Mouse (Mus musculus) midbrain, postnatal 0 days (tissue): ENCODE measurements around the gene Gm42906. TPM values are rescaled to one million over a fixed set of nuclear protein-coding genes. Genes with fewer than 3 reads are reported as not detected.

Experiments used
- ATAC-seq: fragments of 200-750 bp; cut with Nextera tagmentation; 2 replicates; pipeline ENCODE4 v1.8.0; 2017; ENCODE audit warnings: moderate number of reproducible peaks, mild to moderate bottlenecking, moderate TSS enrichment, moderate library complexity; ENCODE audit not compliant: low FRiP score
- DNase-seq: peaks from one replicate; pipeline ENCODE4 v3.0.0-alpha.2; 2015; ENCODE audit warnings: low spot score
- H3K27ac ChIP-seq: fragments of 300-500 bp; sonication (generic); 2 replicates; pipeline ENCODE4 v1.5.1; 2014; ENCODE audit warnings: low read depth, mild to moderate bottlenecking, low read length, mixed read lengths
- H3K27me3 ChIP-seq: fragments of 300-500 bp; sonication (generic); 2 replicates; pipeline ENCODE4 v1.6.1; 2014; ENCODE audit warnings: low read length, control low read depth, mixed read lengths; ENCODE audit not compliant: insufficient read depth
- H3K36me3 ChIP-seq: fragments of 300-500 bp; sonication (generic); 2 replicates; pipeline ENCODE4 v1.6.1; 2014; ENCODE audit warnings: low read length, control low read depth, mixed read lengths; ENCODE audit not compliant: insufficient read depth
- H3K4me1 ChIP-seq: fragments of 300-500 bp; sonication (generic); 2 replicates; pipeline ENCODE4 v1.6.1; 2014; ENCODE audit warnings: mild to moderate bottlenecking, control low read depth, antibody characterized with exemption, low read length, mixed read lengths; ENCODE audit not compliant: insufficient read depth
- H3K4me2 ChIP-seq: fragments of 300-500 bp; sonication (generic); 2 replicates; pipeline ENCODE4 v1.6.1; 2014; ENCODE audit warnings: low read depth, mild to moderate bottlenecking, low read length, mixed read lengths; ENCODE audit not compliant: poor library complexity, severe bottlenecking
- H3K4me3 ChIP-seq: fragments of 300-500 bp; sonication (generic); 2 replicates; pipeline ENCODE4 v1.5.1; 2014; ENCODE audit warnings: low read depth, mild to moderate bottlenecking, low read length, moderate library complexity
- H3K9ac ChIP-seq: fragments of 300-500 bp; sonication (generic); replicated peaks from 2 replicates; pipeline ENCODE4 v1.6.1; 2014; ENCODE audit warnings: mild to moderate bottlenecking, low read length, moderate library complexity, mixed read lengths; ENCODE audit not compliant: poor library complexity, severe bottlenecking
- H3K9me3 ChIP-seq: fragments of 300-500 bp; sonication (generic); 2 replicates; pipeline ENCODE4 v1.6.1; 2016; ENCODE audit warnings: low read length, control low read depth
- CTCF ChIP-seq: IDR thresholded peaks from 2 replicates; pipeline ENCODE4 v1.5.1; 2016; ENCODE audit warnings: antibody characterized with exemption, mild to moderate bottlenecking
- WGBS: fragments of 180-500 bp; shearing (Covaris S2); extraction: QIAGEN DNeasy Blood & Tissue Kit; methylation state at CpG from one replicate; pipeline ENCODE4 v1.1.7; 2014; 5-methylcytosine and 5-hydroxymethylcytosine counted together
- polyA plus RNA-seq: library from polyadenylated mRNA; unstranded; fragments of >200 nt; fragmentation: Nextera tagmentation; extraction: Ambion mirVana; gene quantifications from 2 replicates; pipeline ENCODE4 v1.2.1, GENCODE M21; 2015
- total RNA-seq: library from RNA; depleted of rRNA; stranded (reverse); fragments of >200 nt; gene quantifications from 2 replicates; pipeline ENCODE4 v1.2.3, GENCODE M21; 2014

The Gm42906 gene
- total and polyA plus RNA-seq, 2 experiments from 2014 or later: not detected

DNA sequence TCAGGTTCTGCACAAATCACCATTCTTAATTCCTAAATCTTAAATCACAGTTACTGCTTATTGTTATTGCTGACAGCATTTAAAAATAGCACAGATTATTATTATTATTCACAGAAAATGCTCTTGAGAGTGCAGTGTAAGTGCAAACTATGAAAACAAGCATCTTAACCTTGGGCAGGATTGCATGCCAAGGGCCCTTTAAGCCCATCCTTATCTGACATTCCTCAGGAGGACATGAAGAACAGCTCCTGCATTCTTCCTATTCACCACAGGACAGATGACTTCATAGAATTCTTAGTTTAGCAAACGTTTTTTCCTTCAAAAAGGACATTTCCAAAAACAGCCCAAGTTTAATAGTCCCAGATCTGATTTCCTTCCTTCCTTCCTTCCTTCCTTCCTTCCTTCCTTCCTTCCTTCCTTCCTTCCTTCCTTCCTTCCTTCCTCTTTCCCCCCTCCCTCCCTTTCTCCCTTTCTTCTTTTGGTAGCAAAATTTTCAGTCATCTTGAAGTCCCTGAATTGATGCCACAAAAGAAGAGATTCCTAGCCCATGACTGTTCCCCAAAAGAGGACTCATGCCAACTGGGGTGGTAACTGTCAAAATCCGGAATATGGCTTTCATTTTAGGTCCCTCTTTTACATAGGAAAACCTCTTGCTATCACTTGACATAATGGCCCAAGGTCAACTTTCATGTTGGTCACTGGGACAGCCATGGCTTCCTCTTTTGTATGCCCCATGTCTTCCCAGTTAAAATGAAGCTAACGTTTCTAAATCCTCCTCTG lies 334.9 kb downstream of the Gm42906 start:
- no peaks in the 10 kb centered on the region for H3K9me3 ChIP-seq
- no peaks in the 10 kb centered on the region for H3K4me1 ChIP-seq
- WGBS: 69% methylated on average over 3 of the region's 3 CpGs
- H3K4me2 ChIP-seq: no peak overlapping the region
- no peaks in the 10 kb centered on the region for H3K36me3 ChIP-seq
- no peak overlapping the region for H3K27ac ChIP-seq
- H3K9ac ChIP-seq: no peak overlapping the region
- TF ChIP-seq CTCF: no peak
- no peak for ATAC-seq
- no peaks in the 10 kb centered on the region for H3K27me3 ChIP-seq
- no peak overlapping the region for H3K4me3 ChIP-seq
- no peak for DNase-seq

GRCm38 (mm10) chr5:151090996-151091395 lies 337.0 kb downstream of the Gm42906 start:
- Histone ChIP-seq H3K4me3 (no peak overlapping the region), H3K36me3 (no peaks in the 10 kb centered on the region), H3K4me1 (no peaks in the 10 kb centered on the region), H3K9me3 (no peaks in the 10 kb centered on the region), H3K4me2 (no peak overlapping the region), H3K27me3 (no peaks in the 10 kb centered on the region), H3K9ac (no peak overlapping the region), H3K27ac (no peak overlapping the region)
- 96% methylated on average over 6 of the region's 6 CpGs for WGBS
- DNase-seq (no peak), ATAC-seq (no peak)
- no peak for TF ChIP-seq CTCF

DNA sequence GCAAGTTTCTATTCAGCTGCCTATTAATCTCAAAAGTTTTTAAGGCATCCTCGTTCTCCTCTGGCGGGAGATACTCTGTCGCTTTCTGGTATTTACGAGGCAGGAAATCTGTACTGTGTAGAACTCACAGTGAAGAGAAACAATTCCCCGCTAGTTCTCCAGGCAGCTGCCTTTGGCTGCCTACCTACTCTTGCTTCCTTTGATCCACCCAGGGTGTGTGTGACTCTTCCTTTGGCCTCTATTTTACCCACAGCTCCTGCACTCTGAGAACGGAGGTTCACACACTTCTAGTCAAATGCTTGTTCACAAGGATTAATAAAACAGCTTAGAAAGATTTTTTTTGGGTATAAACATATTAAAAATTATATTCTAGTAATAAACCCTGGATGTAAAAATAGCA lies 338.8 kb downstream of the Gm42906 start:
- ATAC-seq (no peak), DNase-seq (no peak)
- Histone ChIP-seq H3K4me2 (no peak overlapping the region), H3K27ac (no peak overlapping the region), H3K27me3 (no peaks in the 10 kb centered on the region), H3K9me3 (no peaks in the 10 kb centered on the region), H3K36me3 (no peaks in the 10 kb centered on the region), H3K4me3 (no peak overlapping the region), H3K9ac (no peak overlapping the region), H3K4me1 (no peaks in the 10 kb centered on the region)
- TF ChIP-seq CTCF: no peak
- 58% methylated on average over 6 of the region's 6 CpGs for WGBS

- H3K4me2 ChIP-seq: no peak overlapping the region
- no peaks in the 10 kb centered on the region for H3K4me1 ChIP-seq
- no peaks in the 10 kb centered on the region for H3K27me3 ChIP-seq
- no peak for ATAC-seq
- no peak for TF ChIP-seq CTCF
- H3K4me3 ChIP-seq: no peak overlapping the region
- H3K9ac ChIP-seq: no peak overlapping the region
- no peak for DNase-seq
- WGBS: 78% methylated on average over 9 of the region's 9 CpGs
- no peaks in the 10 kb centered on the region for H3K9me3 ChIP-seq
- no peak overlapping the region for H3K27ac ChIP-seq
- H3K36me3 ChIP-seq: no peaks in the 10 kb centered on the region
Measured at GRCm38 (mm10) chr5:151086425-151087202, 341.3 kb downstream of the Gm42906 start.

- Histone ChIP-seq H3K27me3 (no peaks in the 10 kb centered on the region), H3K9ac (no peak overlapping the region), H3K4me1 (no peaks in the 10 kb centered on the region), H3K4me2 (no peak overlapping the region), H3K27ac (no peak overlapping the region), H3K4me3 (no peak overlapping the region), H3K36me3 (no peaks in the 10 kb centered on the region), H3K9me3 (no peaks in the 10 kb centered on the region)
- no peak for TF ChIP-seq CTCF
- 86% methylated on average over 8 of the region's 8 CpGs for WGBS
- DNase-seq: no peak
- no peak for ATAC-seq
Measured at GRCm38 (mm10) chr5:151085749-151086148, 342.2 kb downstream of the Gm42906 start.

GRCm38 (mm10) chr5:151080276-151080675 lies 347.7 kb downstream of the Gm42906 start:
- no peak for DNase-seq
- H3K9ac ChIP-seq: no peak overlapping the region
- H3K4me2 ChIP-seq: no peak overlapping the region
- H3K9me3 ChIP-seq: no peaks in the 10 kb centered on the region
- no peaks in the 10 kb centered on the region for H3K36me3 ChIP-seq
- no peak overlapping the region for H3K4me3 ChIP-seq
- H3K27me3 ChIP-seq: no peaks in the 10 kb centered on the region
- no peak for TF ChIP-seq CTCF
- no peak for ATAC-seq
- 87% methylated on average over 4 of the region's 4 CpGs for WGBS
- H3K27ac ChIP-seq: no peak overlapping the region
- H3K4me1 ChIP-seq: no peaks in the 10 kb centered on the region
